Mouse (Mus musculus) stomach, embryonic 14.5 days (tissue): Measurements from ENCODE around the gene Gbp7. TPM values are rescaled to one million over a fixed set of nuclear protein-coding genes. Genes with fewer than 3 reads are reported as not detected.
A peak's percentile ranks its signal among the peaks of the same experiment; 100 is the strongest.
"Not testable (repeated sequence)": the region's sequence is repeated elsewhere in the genome, so short reads cannot be mapped to it uniquely, and the experiment has no call there.

Source experiments
- ATAC-seq: fragments of 200-750 bp; cut with Nextera tagmentation; 2 replicates; pipeline ENCODE4 v1.8.0; 2017; ENCODE audit warnings: low read depth, moderate TSS enrichment; ENCODE audit not compliant: insufficient number of reproducible peaks, insufficient read depth, low FRiP score
- H3K27ac ChIP-seq: fragments of 300-500 bp; sonication (generic); 2 replicates; pipeline ENCODE4 v1.5.1; 2014; ENCODE audit warnings: mild to moderate bottlenecking, low read length, moderate library complexity, mixed read lengths
- H3K27me3 ChIP-seq: fragments of 300-500 bp; sonication (generic); 2 replicates; pipeline ENCODE4 v1.6.1; 2014; ENCODE audit warnings: low read length, control low read depth, mixed read lengths; ENCODE audit not compliant: control insufficient read depth, insufficient read depth
- H3K36me3 ChIP-seq: fragments of 300-500 bp; sonication (generic); 2 replicates; pipeline ENCODE4 v1.6.1; 2014; ENCODE audit warnings: mild to moderate bottlenecking, control low read depth, low read length, moderate library complexity, mixed read lengths; ENCODE audit not compliant: control insufficient read depth, insufficient read depth
- H3K4me1 ChIP-seq: fragments of 300-500 bp; sonication (generic); 2 replicates; pipeline ENCODE4 v1.6.1; 2014; ENCODE audit warnings: low read length, control low read depth, mixed read lengths; ENCODE audit not compliant: control insufficient read depth, insufficient read depth
- H3K4me2 ChIP-seq: fragments of 300-500 bp; sonication (generic); replicated peaks from 2 replicates; pipeline ENCODE4 v1.6.1; 2014; ENCODE audit warnings: low read depth, low read length, control low read depth
- H3K4me3 ChIP-seq: fragments of 300-500 bp; sonication (generic); 2 replicates; pipeline ENCODE4 v1.5.1; 2014; ENCODE audit warnings: low read depth, low read length, control low read depth
- H3K9ac ChIP-seq: fragments of 300-500 bp; sonication (generic); replicated peaks from 2 replicates; pipeline ENCODE4 v1.6.1; 2014; ENCODE audit warnings: low read depth, mild to moderate bottlenecking, control low read depth, low read length, moderate library complexity, mixed read lengths
- H3K9me3 ChIP-seq: fragments of 300-500 bp; sonication (generic); 2 replicates; pipeline ENCODE4 v1.6.1; 2016; ENCODE audit warnings: low read depth, low read length, control low read depth; ENCODE audit not compliant: control insufficient read depth
- WGBS: fragments of 180-500 bp; shearing (Covaris S2); extraction: QIAGEN DNeasy Blood & Tissue Kit; methylation state at CpG from one replicate; pipeline ENCODE4 v1.1.7; 2014; 5-methylcytosine and 5-hydroxymethylcytosine counted together
- polyA plus RNA-seq: library from polyadenylated mRNA; unstranded; fragments of >200 nt; fragmentation: Nextera tagmentation; extraction: Ambion mirVana; gene quantifications from 2 replicates; pipeline ENCODE4 v1.2.1, GENCODE M21; 2014

Gene Gbp7
- polyA plus RNA-seq, 1 experiment from 2014 or later = 3.8 TPM

GRCm38 (mm10) chr3:142528116-142528515 is 2.0 kb upstream of the Gbp7 start:
- H3K4me2 ChIP-seq = no peak overlapping the region

GRCm38 (mm10) chr3:142529597-142529996 is 545 bp upstream of the Gbp7 start:
- WGBS = 45% methylated on average over 2 of the region's 2 CpGs
- H3K9me3 ChIP-seq = no peaks in the 10 kb centered on the region
- 0 out of 2 replicates have a peak, but pooled peaks cover 6% of the 10 kb centered on the region for H3K27me3 ChIP-seq
- H3K4me2 ChIP-seq = peak overlapping the region; percentile 58
- peak overlapping the region; percentile 38 for H3K4me3 ChIP-seq
- H3K9ac ChIP-seq = peak overlapping the region; percentile 2; the same call in 1 of the 2 replicates
- H3K4me1 ChIP-seq = 0 out of 2 replicates have a peak, but pooled peaks cover 3% of the 10 kb centered on the region
- no peak for ATAC-seq
- no peak overlapping the region for H3K27ac ChIP-seq
- H3K36me3 ChIP-seq = no peaks in the 10 kb centered on the region

More at GRCm38 (mm10) chr3:142528116-142528515, 2.0 kb upstream of the Gbp7 start:
- 0 out of 2 replicates have a peak, but pooled peaks cover 3% of the 10 kb centered on the region for H3K4me1 ChIP-seq
- H3K9me3 ChIP-seq = no peaks in the 10 kb centered on the region
- 75% methylated on average over 3 of the region's 3 CpGs for WGBS
- no peak overlapping the region for H3K27ac ChIP-seq
- no peak overlapping the region for H3K4me3 ChIP-seq
- H3K27me3 ChIP-seq = 0 out of 2 replicates have a peak, but pooled peaks cover 6% of the 10 kb centered on the region
- no peak overlapping the region for H3K9ac ChIP-seq
- H3K36me3 ChIP-seq = no peaks in the 10 kb centered on the region
- no peak for ATAC-seq

- 0 out of 2 replicates have a peak, but pooled peaks cover 3% of the 10 kb centered on the region for H3K4me1 ChIP-seq
- H3K4me2 ChIP-seq = no peak overlapping the region
- ATAC-seq = no peak
- H3K27ac ChIP-seq = no peak overlapping the region
- no peaks in the 10 kb centered on the region for H3K36me3 ChIP-seq
- no peaks in the 10 kb centered on the region for H3K9me3 ChIP-seq
- 90% methylated on average over 3 of the region's 3 CpGs for WGBS
- no peak overlapping the region for H3K9ac ChIP-seq
- 0 out of 2 replicates have a peak, but pooled peaks cover 6% of the 10 kb centered on the region for H3K27me3 ChIP-seq
- H3K4me3 ChIP-seq = no peak overlapping the region
These were observed 1.5 kb downstream of the Gbp7 start for GRCm38 (mm10) chr3:142531595-142531994.

DNA sequence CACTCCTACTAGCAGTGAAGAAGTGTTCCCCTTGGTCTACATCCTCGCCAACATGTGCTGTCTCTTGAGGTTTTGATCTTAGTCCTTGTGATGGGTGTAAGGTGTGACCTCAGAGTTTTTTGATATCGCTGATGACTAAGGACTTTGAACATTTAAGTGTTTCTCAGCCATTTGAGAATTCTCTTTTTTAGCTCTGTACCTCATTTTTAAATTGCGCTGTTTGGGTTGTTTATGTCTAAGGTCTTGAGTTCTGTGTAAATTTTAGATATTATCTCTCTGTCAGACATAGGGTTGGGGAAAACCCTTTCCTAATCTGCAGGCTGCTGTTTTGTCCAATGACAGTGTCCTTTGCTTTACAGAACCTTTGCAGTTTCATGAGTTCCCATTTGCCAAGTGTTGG is 3.0 kb downstream of the Gbp7 start:
- WGBS = 86% methylated on average over 3 of the region's 3 CpGs
- H3K27ac ChIP-seq = no peak overlapping the region
- no peak for ATAC-seq

DNA sequence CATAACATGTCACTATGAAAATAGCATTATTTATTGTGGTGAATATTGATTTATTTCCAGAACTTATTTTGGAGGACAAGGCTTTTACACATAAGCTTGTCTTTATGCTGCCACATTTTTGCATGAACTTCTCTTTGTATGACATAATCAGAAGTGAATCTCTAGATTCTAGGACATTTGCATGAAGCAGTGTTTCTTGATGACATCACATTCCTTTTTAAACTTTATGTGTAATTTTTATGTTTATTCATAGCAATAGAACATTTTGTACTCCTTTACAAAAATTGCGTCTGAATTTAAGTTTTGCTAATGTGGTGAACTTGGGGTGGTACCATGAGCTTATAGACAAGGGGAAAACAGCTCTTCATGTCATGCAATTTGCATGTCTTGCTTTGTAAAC is 5.5 kb downstream of the Gbp7 start:
- H3K4me3 ChIP-seq = no peak overlapping the region
- H3K4me1 ChIP-seq = no peaks in the 10 kb centered on the region
- H3K9me3 ChIP-seq = no peaks in the 10 kb centered on the region
- no peak overlapping the region for H3K4me2 ChIP-seq
- no peak overlapping the region for H3K27ac ChIP-seq
- ATAC-seq = no peak
- 64% methylated on average over 1 of the region's 1 CpGs for WGBS
- H3K36me3 ChIP-seq = no peaks in the 10 kb centered on the region
- no peak overlapping the region for H3K9ac ChIP-seq
- H3K27me3 ChIP-seq = 0 out of 2 replicates have a peak, but pooled peaks cover 6% of the 10 kb centered on the region

More for the DNA sequence above, 3.0 kb downstream of the Gbp7 start:
- no peak overlapping the region for H3K4me2 ChIP-seq
- H3K9me3 ChIP-seq = no peaks in the 10 kb centered on the region
- no peak overlapping the region for H3K4me3 ChIP-seq
- 0 out of 2 replicates have a peak, but pooled peaks cover 6% of the 10 kb centered on the region for H3K27me3 ChIP-seq
- no peak overlapping the region for H3K9ac ChIP-seq
- H3K36me3 ChIP-seq = no peaks in the 10 kb centered on the region
- 0 out of 2 replicates have a peak, but pooled peaks cover 3% of the 10 kb centered on the region for H3K4me1 ChIP-seq

GRCm38 (mm10) chr3:142541391-142541790 is 11.2 kb downstream of the Gbp7 start:
- Histone ChIP-seq H3K4me1 (no peaks in the 10 kb centered on the region), H3K4me2 (no peak overlapping the region), H3K9me3 (no peaks in the 10 kb centered on the region), H3K27me3 (no peaks in the 10 kb centered on the region), H3K27ac (no peak overlapping the region), H3K9ac (no peak overlapping the region), H3K4me3 (no peak overlapping the region), H3K36me3 (no peaks in the 10 kb centered on the region)
- no peak for ATAC-seq
- WGBS = 82% methylated on average over 6 of the region's 6 CpGs

GRCm38 (mm10) chr3:142542776-142543175 is 12.6 kb downstream of the Gbp7 start:
- H3K9ac ChIP-seq, H3K36me3 ChIP-seq, H3K4me3 ChIP-seq, H3K4me2 ChIP-seq, ATAC-seq, H3K9me3 ChIP-seq, H3K27ac ChIP-seq, H3K4me1 ChIP-seq, H3K27me3 ChIP-seq: not testable (repeated sequence)
- WGBS = 83% methylated on average over 12 of the region's 12 CpGs

DNA sequence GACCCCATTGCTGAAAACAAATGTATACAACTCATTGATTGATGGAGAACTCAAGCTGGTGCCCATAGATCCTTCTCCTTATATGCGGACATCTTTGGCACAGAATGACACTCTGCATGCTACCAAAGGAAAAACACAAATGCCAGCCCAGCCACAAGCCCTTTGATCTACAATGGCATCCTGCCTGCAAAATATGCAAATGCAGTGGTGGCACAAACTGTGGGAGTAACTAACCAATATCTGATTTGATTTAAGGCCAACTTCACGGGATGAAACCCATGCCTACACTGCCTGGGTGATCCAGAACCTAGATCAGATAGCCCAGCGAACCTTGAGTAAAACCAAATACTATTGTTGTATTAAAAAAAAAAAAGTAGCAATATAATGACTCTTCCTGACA is 16.5 kb downstream of the Gbp7 start:
- no peak overlapping the region for H3K27ac ChIP-seq
- H3K4me3 ChIP-seq = no peak overlapping the region
- H3K9me3 ChIP-seq = no peaks in the 10 kb centered on the region
- no peaks in the 10 kb centered on the region for H3K4me1 ChIP-seq
- H3K27me3 ChIP-seq = no peaks in the 10 kb centered on the region
- H3K9ac ChIP-seq = no peak overlapping the region
- ATAC-seq = no peak
- H3K36me3 ChIP-seq = no peaks in the 10 kb centered on the region
- 83% methylated on average over 3 of the region's 3 CpGs for WGBS
- H3K4me2 ChIP-seq = no peak overlapping the region
